Mouse (Mus musculus) lung, postnatal 0 days (tissue): ENCODE results near the gene Tnfsf15.

Experiments used
- CTCF ChIP-seq: IDR thresholded peaks from 2 replicates; pipeline ENCODE4 v1.5.1; 2016; ENCODE audit warnings: antibody characterized with exemption, mild to moderate bottlenecking
- EP300 ChIP-seq: IDR thresholded peaks from 2 replicates; pipeline ENCODE4 v1.6.1; 2016; ENCODE audit warnings: antibody characterized with exemption, mild to moderate bottlenecking, control low read depth

DNA sequence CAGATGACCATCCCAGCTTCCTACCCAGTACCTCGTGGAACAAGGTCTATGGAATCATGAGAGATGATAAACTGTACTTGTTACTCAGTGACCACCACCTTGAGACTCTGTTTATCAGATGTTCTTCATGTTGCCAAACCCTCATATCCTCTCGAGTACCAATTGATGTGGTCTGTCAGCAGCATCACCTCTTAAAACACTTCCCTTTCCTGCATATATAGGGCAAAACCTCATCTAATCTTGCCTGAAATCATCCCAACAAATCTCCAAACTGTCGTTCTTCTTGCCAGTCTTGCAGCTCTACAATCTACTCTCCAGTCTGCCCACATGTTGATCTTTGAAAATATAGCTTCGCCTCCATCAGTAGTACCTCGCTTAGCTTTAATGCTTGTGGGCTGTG, 40.7 kb downstream of the Tnfsf15 start:
- no peak for TF ChIP-seq CTCF
- no peak for TF ChIP-seq EP300
